Mouse (Mus musculus) midbrain, postnatal 0 days (tissue): Measurements from ENCODE around the gene Tlx2. TPM values are rescaled to one million over a fixed set of nuclear protein-coding genes. Genes with fewer than 3 reads are reported as not detected.

Experiments
- ATAC-seq: fragments of 200-750 bp; cut with Nextera tagmentation; 2 replicates; pipeline ENCODE4 v1.8.0; 2017; ENCODE audit warnings: moderate number of reproducible peaks, mild to moderate bottlenecking, moderate TSS enrichment, moderate library complexity; ENCODE audit not compliant: low FRiP score
- DNase-seq: peaks from one replicate; pipeline ENCODE4 v3.0.0-alpha.2; 2015; ENCODE audit warnings: low spot score
- H3K27ac ChIP-seq: fragments of 300-500 bp; sonication (generic); 2 replicates; pipeline ENCODE4 v1.5.1; 2014; ENCODE audit warnings: low read depth, mild to moderate bottlenecking, low read length, mixed read lengths
- H3K27me3 ChIP-seq: fragments of 300-500 bp; sonication (generic); 2 replicates; pipeline ENCODE4 v1.6.1; 2014; ENCODE audit warnings: low read length, control low read depth, mixed read lengths; ENCODE audit not compliant: insufficient read depth
- H3K36me3 ChIP-seq: fragments of 300-500 bp; sonication (generic); 2 replicates; pipeline ENCODE4 v1.6.1; 2014; ENCODE audit warnings: low read length, control low read depth, mixed read lengths; ENCODE audit not compliant: insufficient read depth
- H3K4me1 ChIP-seq: fragments of 300-500 bp; sonication (generic); 2 replicates; pipeline ENCODE4 v1.6.1; 2014; ENCODE audit warnings: mild to moderate bottlenecking, control low read depth, antibody characterized with exemption, low read length, mixed read lengths; ENCODE audit not compliant: insufficient read depth
- H3K4me2 ChIP-seq: fragments of 300-500 bp; sonication (generic); 2 replicates; pipeline ENCODE4 v1.6.1; 2014; ENCODE audit warnings: low read depth, mild to moderate bottlenecking, low read length, mixed read lengths; ENCODE audit not compliant: poor library complexity, severe bottlenecking
- H3K4me3 ChIP-seq: fragments of 300-500 bp; sonication (generic); 2 replicates; pipeline ENCODE4 v1.5.1; 2014; ENCODE audit warnings: low read depth, mild to moderate bottlenecking, low read length, moderate library complexity
- H3K9ac ChIP-seq: fragments of 300-500 bp; sonication (generic); replicated peaks from 2 replicates; pipeline ENCODE4 v1.6.1; 2014; ENCODE audit warnings: mild to moderate bottlenecking, low read length, moderate library complexity, mixed read lengths; ENCODE audit not compliant: poor library complexity, severe bottlenecking
- H3K9me3 ChIP-seq: fragments of 300-500 bp; sonication (generic); 2 replicates; pipeline ENCODE4 v1.6.1; 2016; ENCODE audit warnings: low read length, control low read depth
- CTCF ChIP-seq: IDR thresholded peaks from 2 replicates; pipeline ENCODE4 v1.5.1; 2016; ENCODE audit warnings: antibody characterized with exemption, mild to moderate bottlenecking
- WGBS: fragments of 180-500 bp; shearing (Covaris S2); extraction: QIAGEN DNeasy Blood & Tissue Kit; methylation state at CpG from one replicate; pipeline ENCODE4 v1.1.7; 2014; 5-methylcytosine and 5-hydroxymethylcytosine counted together
- polyA plus RNA-seq: library from polyadenylated mRNA; unstranded; fragments of >200 nt; fragmentation: Nextera tagmentation; extraction: Ambion mirVana; gene quantifications from 2 replicates; pipeline ENCODE4 v1.2.1, GENCODE M21; 2015
- total RNA-seq: library from RNA; depleted of rRNA; stranded (reverse); fragments of >200 nt; gene quantifications from 2 replicates; pipeline ENCODE4 v1.2.3, GENCODE M21; 2014

Tlx2 gene
- total and polyA plus RNA-seq, 2 experiments from 2014 or later = not detected

DNA sequence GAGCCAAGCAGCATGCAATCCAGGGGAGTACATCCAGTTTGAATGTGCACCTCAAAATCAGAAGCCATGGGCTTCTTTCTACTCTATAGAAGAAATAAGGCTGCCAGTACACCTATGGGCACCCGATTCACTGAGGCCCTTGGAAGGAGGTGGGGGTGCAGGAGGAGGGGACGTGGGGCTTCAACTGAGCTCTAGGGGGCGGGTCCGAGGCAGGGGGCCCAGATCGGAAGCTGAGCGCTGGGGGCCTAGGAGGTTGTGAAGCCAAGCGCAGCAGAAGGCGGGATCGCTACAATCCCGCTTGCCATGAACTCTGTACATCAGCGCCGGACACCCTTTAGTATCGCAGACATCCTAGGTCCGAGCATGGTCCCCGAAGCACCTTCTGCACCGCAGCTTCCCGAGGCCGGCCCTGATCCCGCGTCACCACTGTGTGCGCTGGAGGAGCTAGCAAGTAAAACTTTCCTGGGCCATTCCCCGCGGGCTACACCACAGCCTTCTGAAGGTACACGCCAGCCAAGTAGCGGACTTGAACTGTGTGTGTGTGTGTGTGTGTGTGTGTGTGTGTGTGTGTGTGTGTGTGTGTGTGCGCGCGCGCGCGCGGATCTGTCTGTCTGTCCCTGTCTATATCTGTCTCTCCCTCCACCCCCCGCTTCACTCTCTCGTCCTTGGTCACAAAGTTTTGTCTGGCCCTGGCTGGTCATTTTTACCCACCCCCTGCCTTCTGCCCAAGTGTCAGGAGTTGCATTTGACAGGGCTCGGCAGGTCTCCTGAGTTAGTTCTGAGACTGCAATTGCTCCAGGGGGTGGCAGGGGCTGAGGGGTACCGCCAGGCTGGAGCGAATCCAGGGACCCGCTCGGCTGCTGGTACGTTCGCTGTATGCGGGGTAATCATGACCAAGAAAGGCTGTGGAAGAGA, 16.3 kb upstream of the Tlx2 start, which contains the start of gene Lbx2:
TSS of gene Lbx2 (plus strand) at position 247 of the 915 bp plus-strand sequence.
- no peak within 1 kb of the TSS for H3K9ac ChIP-seq
- 0 out of 2 replicates have a peak within 1 kb of the TSS, but pooled peaks have one; percentile 6 for H3K4me2 ChIP-seq
- ATAC-seq (no peak), DNase-seq (no peak)
- H3K9me3 ChIP-seq = no peaks in the 10 kb centered on the region
- no peak for TF ChIP-seq CTCF
- WGBS = 2% methylated on average over 42 of the region's 42 CpGs
- H3K36me3 ChIP-seq = 0 out of 2 replicates have a peak, but pooled peaks cover 2% of the 10 kb centered on the region
- H3K4me1 ChIP-seq = no peaks in the 10 kb centered on the region
- H3K4me3 ChIP-seq = no peak within 1 kb of the TSS
- H3K27ac ChIP-seq = no peak within 1 kb of the TSS
- H3K27me3 ChIP-seq = peaks cover 77% of the 10 kb centered on the region

DNA sequence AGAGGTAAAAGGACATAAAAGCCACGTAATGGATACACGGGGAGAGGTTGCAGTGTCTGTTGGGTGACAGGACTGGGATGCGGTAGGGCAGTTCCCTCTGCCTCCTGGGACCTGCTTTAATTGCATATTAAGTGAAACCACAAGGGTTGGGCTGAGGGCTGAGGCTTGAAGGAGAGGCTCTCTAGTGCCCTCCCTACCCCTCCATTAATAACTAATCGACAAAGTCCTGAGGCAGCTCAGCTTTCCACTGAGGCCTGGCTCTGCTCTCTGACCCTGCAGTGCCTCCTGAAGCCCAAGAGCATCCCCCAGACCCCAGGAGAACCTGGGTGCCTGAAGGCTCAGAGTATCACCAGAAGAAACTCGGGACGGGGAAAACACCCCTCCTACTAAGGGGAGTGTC, 14.4 kb upstream of the Tlx2 start:
- H3K27ac ChIP-seq = no peak overlapping the region
- peaks cover 65% of the 10 kb centered on the region for H3K27me3 ChIP-seq
- no peaks in the 10 kb centered on the region for H3K9me3 ChIP-seq
- 0 out of 2 replicates have a peak, but pooled peaks cover 1% of the 10 kb centered on the region for H3K4me1 ChIP-seq
- no peak overlapping the region for H3K9ac ChIP-seq
- TF ChIP-seq CTCF = no peak
- 0 out of 2 replicates have a peak, but pooled peaks cover 2% of the 10 kb centered on the region for H3K36me3 ChIP-seq
- DNase-seq (no peak), ATAC-seq (no peak)
- no peak overlapping the region for H3K4me3 ChIP-seq
- no peak overlapping the region for H3K4me2 ChIP-seq
- WGBS = 6% methylated on average over 6 of the region's 6 CpGs

DNA sequence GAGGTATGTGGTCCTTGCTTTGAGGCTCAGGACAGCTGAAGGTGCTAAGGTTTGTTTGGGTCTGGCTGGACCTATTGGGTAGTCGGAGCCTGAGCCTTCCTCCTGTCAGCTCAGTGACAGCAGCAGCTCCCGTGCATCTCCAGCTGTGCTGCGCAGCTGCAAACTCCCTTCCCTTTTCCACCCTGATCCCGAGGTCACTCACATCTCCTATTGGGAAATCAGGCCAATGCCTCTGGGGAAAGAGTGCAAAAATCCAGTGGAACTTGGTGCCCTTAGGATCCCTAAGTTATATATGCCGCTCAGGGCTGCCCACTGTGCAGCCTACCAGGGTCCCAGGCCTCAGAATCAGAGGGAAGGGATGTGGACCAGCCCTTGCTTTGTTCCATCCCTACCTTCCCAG, 13.4 kb upstream of the Tlx2 start:
- Histone ChIP-seq H3K27me3 (peaks cover 57% of the 10 kb centered on the region), H3K4me2 (no peak overlapping the region), H3K4me1 (peaks cover 7% of the 10 kb centered on the region; the same call in 1 of the 2 replicates), H3K9me3 (no peaks in the 10 kb centered on the region), H3K27ac (no peak overlapping the region), H3K4me3 (no peak overlapping the region), H3K36me3 (0 out of 2 replicates have a peak, but pooled peaks cover 2% of the 10 kb centered on the region), H3K9ac (no peak overlapping the region)
- 16% methylated on average over 5 of the region's 5 CpGs for WGBS
- DNase-seq = no peak
- TF ChIP-seq CTCF = no peak
- ATAC-seq = no peak

DNA sequence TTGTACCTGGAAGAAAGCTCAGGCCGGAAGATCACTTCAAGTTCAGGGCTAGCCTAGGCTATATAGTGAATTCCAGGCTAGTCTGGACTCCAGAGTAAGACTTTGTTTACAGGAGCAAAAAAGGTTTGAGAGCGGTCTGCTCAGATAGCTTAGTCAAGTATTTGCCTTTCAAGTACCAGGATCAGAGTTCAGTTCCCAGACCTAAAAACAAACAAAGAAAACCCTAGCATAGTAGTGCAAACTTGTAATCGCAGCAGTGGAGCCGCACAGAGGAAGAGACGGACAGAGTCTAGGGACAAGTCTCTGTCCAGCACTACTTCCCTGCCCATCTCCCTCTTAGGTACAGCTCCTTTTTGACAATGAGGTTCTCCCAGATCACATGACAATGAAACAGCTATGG, 10.1 kb upstream of the Tlx2 start:
- H3K4me3 ChIP-seq = no peak overlapping the region
- peaks cover 30% of the 10 kb centered on the region for H3K27me3 ChIP-seq
- H3K27ac ChIP-seq = no peak overlapping the region
- ATAC-seq = no peak
- H3K9me3 ChIP-seq = no peaks in the 10 kb centered on the region
- no peak for DNase-seq
- H3K36me3 ChIP-seq = 0 out of 2 replicates have a peak, but pooled peaks cover 2% of the 10 kb centered on the region
- 96% methylated on average over 5 of the region's 5 CpGs for WGBS
- no peak for TF ChIP-seq CTCF
- H3K9ac ChIP-seq = no peak overlapping the region
- peaks cover 11% of the 10 kb centered on the region; the same call in 1 of the 2 replicates for H3K4me1 ChIP-seq
- H3K4me2 ChIP-seq = no peak overlapping the region

DNA sequence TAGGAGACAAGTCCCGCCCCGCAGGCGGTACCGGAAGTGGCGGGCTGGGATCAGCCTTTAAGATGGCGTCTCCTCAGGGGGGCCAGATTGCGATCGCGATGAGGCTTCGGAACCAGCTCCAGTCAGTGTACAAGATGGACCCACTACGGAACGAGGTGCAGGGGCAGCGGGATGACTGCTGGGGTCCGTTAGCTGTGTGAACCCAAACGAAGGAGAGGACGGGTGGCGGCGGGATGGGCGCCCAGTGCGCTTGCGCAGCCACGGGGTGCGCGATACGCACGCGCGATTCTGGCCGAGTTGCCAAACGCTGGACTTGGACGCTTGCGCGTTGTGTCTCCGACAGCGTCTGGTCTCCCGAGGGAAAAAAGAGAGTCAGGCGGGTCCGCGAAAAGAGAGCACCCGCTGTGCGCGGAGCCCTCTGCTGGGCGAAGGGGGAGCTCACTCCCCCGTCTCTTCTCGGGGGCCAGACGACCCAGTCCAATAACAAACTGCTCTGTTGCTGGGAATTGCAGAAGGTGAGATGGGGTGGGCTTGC, 8.3 kb upstream of the Tlx2 start:
- Histone ChIP-seq H3K36me3 (0 out of 2 replicates have a peak, but pooled peaks cover 2% of the 10 kb centered on the region), H3K4me1 (peaks cover 11% of the 10 kb centered on the region; the same call in 1 of the 2 replicates), H3K4me3 (peak overlapping the region; percentile 73), H3K9ac (peak overlapping the region; percentile 63), H3K9me3 (no peaks in the 10 kb centered on the region), H3K27ac (peak overlapping the region; percentile 92), H3K27me3 (peaks cover 29% of the 10 kb centered on the region), H3K4me2 (peak overlapping the region; percentile 89)
- peak; percentile 73 for TF ChIP-seq CTCF
- WGBS = under 1% methylated on average over 46 of the region's 46 CpGs
- peak; percentile 96 for DNase-seq
- peak; percentile 94 for ATAC-seq
